Mouse (Mus musculus) lung, postnatal 0 days (tissue): ENCODE results near the gene Hist1h2ah. TPM values are rescaled to one million over a fixed set of nuclear protein-coding genes. Genes with fewer than 3 reads are reported as not detected.

Experiments used
- ATAC-seq: fragments of 200-750 bp; cut with Nextera tagmentation; 2 replicates; pipeline ENCODE4 v1.8.0; 2017; ENCODE audit warnings: moderate library complexity
- DNase-seq: peaks from one replicate; pipeline ENCODE4 v3.0.0-alpha.2; 2016; ENCODE audit warnings: low spot score
- H3K27ac ChIP-seq: fragments of 300-500 bp; sonication (generic); 2 replicates; pipeline ENCODE4 v1.5.1; 2014; ENCODE audit warnings: antibody characterized with exemption, mild to moderate bottlenecking, low read length, mixed read lengths
- H3K27me3 ChIP-seq: fragments of 300-500 bp; sonication (generic); replicated peaks from 2 replicates; pipeline ENCODE4 v1.6.1; 2014; ENCODE audit warnings: low read length, mixed read lengths; ENCODE audit not compliant: insufficient read depth
- H3K36me3 ChIP-seq: fragments of 300-500 bp; sonication (generic); 2 replicates; pipeline ENCODE4 v1.6.1; 2014; ENCODE audit warnings: low read length, mixed read lengths; ENCODE audit not compliant: insufficient read depth
- H3K4me1 ChIP-seq: fragments of 300-500 bp; sonication (generic); 2 replicates; pipeline ENCODE4 v1.6.1; 2014; ENCODE audit warnings: antibody characterized with exemption, low read depth, low read length, mixed read lengths; ENCODE audit not compliant: insufficient read depth
- H3K4me2 ChIP-seq: fragments of 300-500 bp; sonication (generic); replicated peaks from 2 replicates; pipeline ENCODE4 v1.6.1; 2014; ENCODE audit warnings: low read depth, mild to moderate bottlenecking, low read length, moderate library complexity, mixed read lengths
- H3K4me3 ChIP-seq: fragments of 300-500 bp; sonication (generic); 2 replicates; pipeline ENCODE4 v1.5.1; 2014; ENCODE audit warnings: low read depth, low read length
- H3K9ac ChIP-seq: fragments of 300-500 bp; sonication (generic); replicated peaks from 2 replicates; pipeline ENCODE4 v1.6.1; 2014; ENCODE audit warnings: low read depth, mild to moderate bottlenecking
- H3K9me3 ChIP-seq: fragments of 300-500 bp; sonication (generic); 2 replicates; pipeline ENCODE4 v1.6.1; 2016; ENCODE audit warnings: low read length, mixed read lengths
- CTCF ChIP-seq: IDR thresholded peaks from 2 replicates; pipeline ENCODE4 v1.5.1; 2016; ENCODE audit warnings: antibody characterized with exemption, mild to moderate bottlenecking
- EP300 ChIP-seq: IDR thresholded peaks from 2 replicates; pipeline ENCODE4 v1.6.1; 2016; ENCODE audit warnings: antibody characterized with exemption, mild to moderate bottlenecking, control low read depth
- WGBS: fragments of 180-500 bp; shearing (Covaris S2); extraction: QIAGEN DNeasy Blood & Tissue Kit; methylation state at CpG from one replicate; pipeline ENCODE4 v1.1.7; 2014; 5-methylcytosine and 5-hydroxymethylcytosine counted together
- polyA plus RNA-seq: library from polyadenylated mRNA; unstranded; fragments of >200 nt; fragmentation: Nextera tagmentation; extraction: Ambion mirVana; gene quantifications from 2 replicates; pipeline ENCODE4 v1.2.1, GENCODE M21; 2015

Hist1h2ah gene
- polyA plus RNA-seq, 1 experiment from 2014 or later = 4.2 TPM

DNA sequence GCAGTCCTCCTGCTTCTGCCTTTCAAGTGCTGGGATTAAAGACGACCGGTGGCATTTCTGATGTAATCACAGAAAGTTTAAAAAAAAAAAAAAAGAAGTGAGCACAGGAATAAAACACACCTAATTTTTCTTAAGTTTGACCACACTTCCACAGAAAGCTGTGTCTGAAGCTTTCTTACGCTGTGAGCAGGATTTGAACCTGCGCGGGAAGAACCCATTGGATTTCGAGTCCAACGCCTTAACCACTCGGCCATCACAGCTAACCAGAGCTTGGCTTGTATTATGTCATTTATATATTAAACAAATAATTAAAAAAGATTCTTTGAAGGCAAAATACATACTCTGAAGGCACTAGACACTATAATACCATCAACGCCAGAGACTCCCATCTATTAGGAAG, 13.1 kb downstream of the Hist1h2ah start:
- Histone ChIP-seq H3K9me3 (no peaks in the 10 kb centered on the region), H3K4me3 (peak overlapping the region; percentile 51), H3K27me3 (no peaks in the 10 kb centered on the region), H3K4me1 (peaks cover 4% of the 10 kb centered on the region; the same call in 1 of the 2 replicates), H3K36me3 (no peaks in the 10 kb centered on the region), H3K9ac (peak overlapping the region; percentile 43; the same call in 1 of the 2 replicates), H3K4me2 (peak overlapping the region; percentile 76), H3K27ac (no peak overlapping the region)
- TF ChIP-seq CTCF = no peak
- peak; percentile 39; the same call in 1 of the 2 replicates for TF ChIP-seq EP300
- WGBS = 0% methylated on average over 9 of the region's 9 CpGs
- DNase-seq (peak; percentile 89), ATAC-seq (peak; percentile 77)

GRCm38 (mm10) chr13:22021581-22021980, 13.8 kb downstream of the Hist1h2ah start:
- Histone ChIP-seq H3K4me3 (peak overlapping the region; percentile 51), H3K27ac (no peak overlapping the region; the same call in 1 of the 2 replicates), H3K4me1 (peaks cover 4% of the 10 kb centered on the region; the same call in 1 of the 2 replicates), H3K9me3 (no peaks in the 10 kb centered on the region), H3K4me2 (peak overlapping the region; percentile 76), H3K36me3 (no peaks in the 10 kb centered on the region), H3K9ac (peak overlapping the region; percentile 43), H3K27me3 (no peaks in the 10 kb centered on the region; the same call in 1 of the 2 replicates)
- DNase-seq (no peak), ATAC-seq (0 out of 2 replicates have a peak, but pooled peaks have one; percentile 34)
- TF ChIP-seq EP300 (no peak), CTCF (no peak)
- WGBS = 1% methylated on average over 11 of the region's 11 CpGs

- 0% methylated on average over 8 of the region's 8 CpGs for WGBS
- Histone ChIP-seq H3K4me3 (peak overlapping the region; percentile 51), H3K36me3 (no peaks in the 10 kb centered on the region), H3K27ac (no peak overlapping the region), H3K27me3 (no peaks in the 10 kb centered on the region; the same call in 1 of the 2 replicates), H3K4me1 (peaks cover 2% of the 10 kb centered on the region; the same call in 1 of the 2 replicates), H3K4me2 (peak overlapping the region; percentile 76), H3K9ac (no peak overlapping the region; the same call in 1 of the 2 replicates), H3K9me3 (no peaks in the 10 kb centered on the region)
- DNase-seq (peak; percentile 77), ATAC-seq (peak; percentile 65)
- TF ChIP-seq EP300 = no peak; the same call in 1 of the 2 replicates
- no peak for TF ChIP-seq CTCF
These were observed 14.4 kb downstream of the Hist1h2ah start for GRCm38 (mm10) chr13:22020901-22021339.

DNA sequence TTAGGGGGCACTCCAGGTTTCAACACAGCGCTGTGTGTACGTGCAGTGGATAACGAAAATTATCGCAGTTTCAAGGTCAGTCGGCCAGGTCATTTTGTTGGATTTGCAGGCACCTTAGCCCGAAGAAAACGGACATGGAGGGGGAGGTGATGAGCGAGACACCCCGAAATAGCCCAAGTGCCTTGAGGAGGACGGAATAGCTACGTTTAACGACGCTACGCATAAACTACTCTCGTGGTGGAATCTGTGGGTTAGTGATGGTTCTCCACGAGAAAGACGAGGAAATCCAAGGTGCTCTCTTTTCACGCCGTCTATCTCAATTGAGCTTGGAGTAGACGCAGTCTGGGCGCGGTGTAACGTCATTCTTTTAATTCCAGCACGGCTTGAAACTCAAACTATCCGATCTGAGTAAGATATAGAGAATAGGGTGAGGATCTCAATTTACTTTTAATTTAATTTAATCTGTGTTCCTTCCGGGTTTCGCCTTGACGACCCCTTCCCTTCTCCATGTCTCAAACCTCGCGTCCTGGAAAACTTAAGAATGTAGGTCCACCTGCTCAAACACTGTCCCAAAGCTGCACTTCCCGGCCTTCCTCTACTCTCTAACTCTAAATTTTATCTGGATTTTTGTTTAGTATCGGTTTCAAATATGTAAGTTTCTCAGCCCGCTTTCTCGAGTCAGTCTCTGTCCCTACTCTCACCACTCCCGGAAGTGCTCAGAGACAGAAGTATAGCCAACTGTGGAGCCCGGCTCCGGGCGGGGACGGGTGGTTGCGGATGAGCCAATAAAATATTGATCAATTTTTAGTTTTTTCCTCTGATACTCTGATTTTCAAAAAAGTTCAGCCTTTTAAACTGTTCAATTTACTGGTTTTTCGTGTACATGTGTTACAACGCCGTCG, 15.2 kb downstream of the Hist1h2ah start:
- Histone ChIP-seq H3K27me3 (peaks cover 3% of the 10 kb centered on the region), H3K4me3 (peak overlapping the region; percentile 51), H3K4me2 (peak overlapping the region; percentile 76), H3K36me3 (no peaks in the 10 kb centered on the region), H3K27ac (no peak overlapping the region), H3K4me1 (no peaks in the 10 kb centered on the region), H3K9me3 (no peaks in the 10 kb centered on the region), H3K9ac (peak overlapping the region; percentile 26; the same call in 1 of the 2 replicates)
- TF ChIP-seq CTCF (no peak), EP300 (no peak)
- ATAC-seq = peak; percentile 39; the same call in 1 of the 2 replicates
- DNase-seq = peak; percentile 58
- WGBS = under 1% methylated on average over 44 of the region's 44 CpGs

DNA sequence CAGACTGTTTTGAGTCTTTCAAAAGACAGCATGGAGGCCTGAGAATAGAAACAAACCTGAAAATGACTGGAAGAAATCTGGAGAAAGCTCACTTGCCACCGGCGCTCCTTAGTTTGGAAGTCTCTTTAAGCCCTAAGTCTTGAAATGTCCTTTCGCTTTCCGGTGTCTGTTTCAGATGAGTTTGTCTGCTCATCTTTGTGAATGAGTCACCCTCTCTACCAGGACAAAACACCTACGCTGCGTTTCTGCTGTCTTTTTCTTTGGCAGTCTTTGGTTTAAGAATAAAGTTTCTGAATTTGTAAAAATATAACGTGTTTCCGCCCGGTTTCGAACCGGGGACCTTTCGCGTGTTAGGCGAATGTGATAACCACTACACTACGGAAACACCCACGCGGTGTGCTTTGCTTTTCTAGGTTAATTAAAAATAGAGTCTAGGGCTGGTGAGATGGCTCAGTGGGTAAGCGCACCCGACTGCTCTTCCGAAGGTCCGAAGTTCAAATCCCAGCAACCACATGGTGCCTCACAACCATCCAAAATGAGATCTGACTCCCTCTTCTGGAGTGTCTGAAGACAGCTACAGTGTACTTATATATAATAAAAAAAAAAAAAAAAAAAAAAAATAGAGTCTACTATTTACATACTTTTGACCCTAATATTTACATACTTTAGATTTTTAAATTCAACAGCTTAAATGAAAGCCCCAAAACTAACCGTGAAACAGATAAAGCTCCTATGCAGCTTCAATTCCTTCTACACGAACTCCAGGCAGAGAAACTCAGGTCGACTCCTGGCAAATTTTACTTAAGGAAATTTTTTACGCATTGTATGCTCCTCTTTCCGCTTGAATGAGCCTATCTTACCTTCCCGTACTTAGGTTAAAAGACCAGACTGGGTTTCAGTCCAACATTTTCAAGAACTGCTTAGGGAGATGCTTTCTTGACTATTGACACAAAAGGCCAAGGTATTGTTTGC, 19.6 kb downstream of the Hist1h2ah start:
- Histone ChIP-seq H3K4me2 (0 out of 2 replicates have a peak overlapping the region, but pooled peaks have one; percentile 12), H3K27ac (no peak overlapping the region), H3K4me3 (no peak overlapping the region), H3K9ac (no peak overlapping the region), H3K36me3 (no peaks in the 10 kb centered on the region), H3K27me3 (peaks cover 28% of the 10 kb centered on the region), H3K4me1 (peaks cover 5% of the 10 kb centered on the region; the same call in 1 of the 2 replicates), H3K9me3 (no peaks in the 10 kb centered on the region)
- peak; percentile 32 for TF ChIP-seq CTCF
- TF ChIP-seq EP300 = peak; percentile 25; the same call in 1 of the 2 replicates
- WGBS = 17% methylated on average over 27 of the region's 27 CpGs
- DNase-seq (peak; percentile 64), ATAC-seq (peak; percentile 88)
